8 mouse cellular contexts compared by ENCODE assay signal in the genomic region with DNA sequence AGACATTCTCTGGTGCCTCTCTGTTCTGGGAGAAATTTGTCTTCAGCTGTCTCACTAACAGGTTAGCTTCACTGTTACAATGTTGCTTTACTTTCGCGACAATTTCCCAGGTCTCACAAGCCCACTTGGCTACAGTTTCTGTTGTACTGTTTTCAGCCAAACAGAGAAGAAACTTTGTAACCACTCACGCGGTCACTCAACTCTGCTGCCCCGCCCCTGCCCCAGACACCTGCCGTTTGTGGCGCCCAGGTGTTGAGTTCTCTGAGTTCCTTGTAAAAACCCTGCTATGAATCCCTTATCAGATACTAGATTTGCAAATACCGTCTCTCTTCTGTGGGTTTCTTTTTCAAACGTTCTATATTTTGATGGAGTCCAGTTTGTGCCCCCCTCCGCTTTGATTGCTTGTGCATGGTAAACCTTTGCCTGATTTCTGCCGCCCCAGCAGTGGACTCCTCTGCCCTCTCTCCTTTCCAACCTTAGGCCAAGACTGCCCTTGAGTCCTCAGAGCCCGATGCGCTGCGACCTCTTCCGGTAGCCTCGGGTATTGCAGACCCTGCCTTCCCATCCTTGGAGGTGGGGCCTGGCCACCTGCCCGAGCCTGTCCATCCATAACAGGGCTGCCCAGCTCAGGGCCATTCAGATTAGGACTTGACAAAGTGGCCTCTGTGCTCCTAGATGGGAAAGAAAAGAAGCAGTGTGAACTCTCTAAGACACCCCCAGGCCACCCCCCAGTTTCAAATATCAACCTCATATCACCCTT. TPM values are rescaled to one million over a fixed set of nuclear protein-coding genes. Genes with fewer than 3 reads are reported as not detected.
DNase-seq lines count a peak whose midpoint lies in the region; ATAC-seq lines count a peak whose summit lies in the region.

No protein-coding gene starts in this region.

- WGBS in forebrain, embryonic 14.5 days, result 22% methylated on average over 17 of the region's 17 CpGs
- 13% methylated on average over 17 of the region's 17 CpGs for WGBS in lung, embryonic 15.5 days

- no peaks in the 10 kb centered on the region for H3K9me3 ChIP-seq in forebrain, embryonic 14.5 days (replicated peaks; ENCODE audit: control insufficient read depth, low read length)
- H3K9me3 ChIP-seq in lung, embryonic 15.5 days, result no peaks in the 10 kb centered on the region

- no peaks in the 10 kb centered on the region for H3K27me3 ChIP-seq in forebrain, embryonic 14.5 days (replicated peaks; ENCODE audit: control insufficient read depth, insufficient read depth, low read length)
- no peaks in the 10 kb centered on the region for H3K27me3 ChIP-seq in lung, embryonic 15.5 days

- H3K4me3 ChIP-seq in forebrain, embryonic 14.5 days (ENCODE audit: low read depth, low read length), result no peak overlapping the region
- no peak overlapping the region for H3K4me3 ChIP-seq in lung, embryonic 15.5 days

- no peaks in the 10 kb centered on the region for H3K36me3 ChIP-seq in forebrain, embryonic 14.5 days (ENCODE audit: control insufficient read depth, insufficient read depth, low read length)
- H3K36me3 ChIP-seq in lung, embryonic 15.5 days, result no peaks in the 10 kb centered on the region

- ATAC-seq in CD4-positive, CD25-positive, alpha-beta regulatory T cell, adult 4 months, result peak; percentile 62
- peak; percentile 52 for ATAC-seq in cerebellum, adult (ENCODE audit: insufficient number of reproducible peaks, low FRiP score, low TSS enrichment)
- ATAC-seq in forebrain, embryonic 14.5 days, result peak; percentile 49
- ATAC-seq in lung, embryonic 15.5 days (ENCODE audit: borderline replicate concordance, extremely low read depth, low FRiP score, low TSS enrichment), result peak; percentile 63; the same call in 1 of the 2 replicates

- no peak overlapping the region for H3K9ac ChIP-seq in forebrain, embryonic 14.5 days (ENCODE audit: low read length)
- H3K9ac ChIP-seq in lung, embryonic 15.5 days, result no peak overlapping the region

- peaks cover 3% of the 10 kb centered on the region; the same call in 1 of the 2 replicates for H3K4me1 ChIP-seq in forebrain, embryonic 14.5 days (ENCODE audit: control insufficient read depth, insufficient read depth, low read length)
- H3K4me1 ChIP-seq in lung, embryonic 15.5 days, result peaks cover 5% of the 10 kb centered on the region; the same call in 1 of the 2 replicates

- peak; percentile 85 for DNase-seq in forebrain, embryonic 14.5 days (ENCODE audit: low spot score)
- DNase-seq in heart, postnatal 36 days, result peak; percentile 88 to 94
- peak; percentile 70 to 91 for DNase-seq in layer of hippocampus, adult 18-20 months (ENCODE audit: low spot score in 2 of 2)
- peak; percentile 70 for DNase-seq in ovary, adult 18-20 months (ENCODE audit: low spot score)
- peak; percentile 26 to 34 for DNase-seq in thymus, adult 18-20 months

- no peak overlapping the region for H3K27ac ChIP-seq in forebrain, embryonic 14.5 days (ENCODE audit: low read depth, low read length)
- H3K27ac ChIP-seq in lung, embryonic 15.5 days, result no peak overlapping the region

- H3K4me2 ChIP-seq in forebrain, embryonic 14.5 days (ENCODE audit: low read length), result no peak overlapping the region
- no peak overlapping the region for H3K4me2 ChIP-seq in lung, embryonic 15.5 days

- intact Hi-C loops in heart, postnatal 36 days (cut with DNase I), result loop anchor here (5.0 to 10.0 kb wide), 2 partner anchors 365 to 517 kb away; no protein-coding TSS in a partner anchor

RNA-seq across cellular contexts. Expression of gene Ninj1, which starts 17.7 kb away (rescaled TPM):
- polyA plus RNA-seq in CD4-positive, CD25-positive, alpha-beta regulatory T cell, adult 4 months (2017; shearing (Covaris generic)), result 10 to 100 TPM; 24.5 to 27.4 TPM
- 26.3 and 30.0 TPM in 2 replicates for polyA plus RNA-seq in forebrain, embryonic 14.5 days (2014; fragmentation: Nextera tagmentation; extraction: Ambion mirVana)
- 100 to 1,000 TPM; 110 to 136 TPM for total RNA-seq in heart, postnatal 36 days (2021)
- total RNA-seq in layer of hippocampus, adult 18-20 months (2021), result 10 to 100 TPM; 19.5 to 19.9 TPM
- polyA plus RNA-seq in lung, embryonic 15.5 days (2015; fragmentation: Nextera tagmentation; extraction: Ambion mirVana), result 44.5 and 45.1 TPM in 2 replicates

RNA-seq across cellular contexts. Expression of gene Wnk2, which starts 21.8 kb away (rescaled TPM):
- not detected for polyA plus RNA-seq in CD4-positive, CD25-positive, alpha-beta regulatory T cell, adult 4 months (2017; shearing (Covaris generic))
- polyA plus RNA-seq in forebrain, embryonic 14.5 days (2014; fragmentation: Nextera tagmentation; extraction: Ambion mirVana), result 14.9 and 17.8 TPM in 2 replicates
- 10 to 100 TPM; 75.0 to 77.2 TPM for total RNA-seq in heart, postnatal 36 days (2021)
- total RNA-seq in layer of hippocampus, adult 18-20 months (2021), result 100 to 1,000 TPM; 100 to 103 TPM
- 0.81 and 1.3 TPM in 2 replicates for polyA plus RNA-seq in lung, embryonic 15.5 days (2015; fragmentation: Nextera tagmentation; extraction: Ambion mirVana)

RNA-seq across cellular contexts. Expression of gene Card19, which starts 46.2 kb away (rescaled TPM):
- 10 to 100 TPM; 49.7 to 55.4 TPM for polyA plus RNA-seq in CD4-positive, CD25-positive, alpha-beta regulatory T cell, adult 4 months (2017; shearing (Covaris generic))
- polyA plus RNA-seq in forebrain, embryonic 14.5 days (2014; fragmentation: Nextera tagmentation; extraction: Ambion mirVana), result 20.8 and 23.8 TPM in 2 replicates
- total RNA-seq in heart, postnatal 36 days (2021), result 100 to 1,000 TPM; 152 to 164 TPM
- 10 to 100 TPM; 11.8 to 13.0 TPM for total RNA-seq in layer of hippocampus, adult 18-20 months (2021)
- 47.4 and 52.6 TPM in 2 replicates for polyA plus RNA-seq in lung, embryonic 15.5 days (2015; fragmentation: Nextera tagmentation; extraction: Ambion mirVana)

Comparison
In these comparisons a context has a peak if more than half of its experiments do, and no peak if none do; other contexts are left out.
1. DNase-seq: peak in every context shown above with its lines; median percentile 91 in heart, postnatal 36 days; 85 in forebrain, embryonic 14.5 days; 80 in layer of hippocampus, adult 18-20 months; 70 in ovary, adult 18-20 months; 30 in thymus, adult 18-20 months.